Mouse (Mus musculus): ENCODE results near the gene Gm11027. TPM values are rescaled to one million over a fixed set of nuclear protein-coding genes. Genes with fewer than 3 reads are reported as not detected.

The Gm11027 gene
- total RNA-seq, 2 experiments from 2014 or later: not detected

Small RNA genes lying within 50 kb of the gene (microRNA-seq; reads per million reads assigned to microRNA genes)
- 0 reads per million in 2 experiments for gene Gm23190

Other genes with a start within 250 kb of the Gm11027 start
- gene Zfp386, start 227.7 kb upstream of the Gm11027 start, total RNA-seq (2021): 10 to 100 TPM; 30.6 to 34.9 TPM
- gene Vipr2, start 197.7 kb upstream of the Gm11027 start, total RNA-seq (2021): under 1 TPM; 0.71 to 0.80 TPM
- gene Wdr60, start 12.4 kb upstream of the Gm11027 start, total RNA-seq (2021): 10 to 100 TPM; 15.3 to 20.4 TPM
- gene Esyt2, start 5.8 kb downstream of the Gm11027 start, total RNA-seq (2021): 10 to 100 TPM; 56.2 to 60.2 TPM
- 1 to 10 TPM; 5.6 to 5.7 TPM for gene Ncapg2, start 130.0 kb downstream of the Gm11027 start, total RNA-seq (2021)
- 100 to 1,000 TPM; 356 to 377 TPM for gene Ptprn2, start 210.3 kb downstream of the Gm11027 start, total RNA-seq (2021)